Mouse (Mus musculus) liver, postnatal 0 days (tissue): Measurements from ENCODE around the gene Hspd1.

Experiments used
- CTCF ChIP-seq: sonication (generic); IDR thresholded peaks from 2 replicates; pipeline ENCODE4 v1.5.1; 2016; ENCODE audit warnings: antibody characterized with exemption, low read depth
- EP300 ChIP-seq: IDR thresholded peaks from 2 replicates; pipeline ENCODE4 v1.6.1; 2016; ENCODE audit warnings: antibody characterized with exemption, low read depth, mild to moderate bottlenecking

- no peak for TF ChIP-seq CTCF
- no peak for TF ChIP-seq EP300
Observed at GRCm38 (mm10) chr1:55061099-55061498, 26.9 kb downstream of the Hspd1 start.
